In genomic region chr3:138526073-138526915, GRCm38 (mm10) we compare ENCODE assay signal across 8 mouse cellular contexts. TPM values are rescaled to one million over a fixed set of nuclear protein-coding genes. Genes with fewer than 3 reads are reported as not detected.
DNase-seq lines count a peak whose midpoint lies in the region; ATAC-seq lines count a peak whose summit lies in the region.

TSS of gene Eif4e (plus strand) at chr3:138526179.

- peak within 1 kb of the TSS; percentile 76 for H3K9ac ChIP-seq in embryonic facial prominence, embryonic 14.5 days (ENCODE audit: low read depth, low read length)
- peak within 1 kb of the TSS; percentile 59 for H3K9ac ChIP-seq in limb, embryonic 15.5 days
- peak within 1 kb of the TSS; percentile 62 for H3K9ac ChIP-seq in midbrain, embryonic 16.5 days (ENCODE audit: low read depth, low read length)
- peak within 1 kb of the TSS; percentile 31; the same call in 1 of the 2 replicates for H3K9ac ChIP-seq in stomach, embryonic 14.5 days (replicated peaks; ENCODE audit: low read depth, low read length)

- peak within 1 kb of the TSS; percentile 97 for H3K4me3 ChIP-seq in embryonic facial prominence, embryonic 14.5 days (ENCODE audit: low read depth, low read length)
- peak within 1 kb of the TSS; percentile 99 for H3K4me3 ChIP-seq in limb, embryonic 15.5 days
- H3K4me3 ChIP-seq in midbrain, embryonic 16.5 days (ENCODE audit: low read depth, low read length), result peak within 1 kb of the TSS; percentile 97
- peak within 1 kb of the TSS; percentile 92 for H3K4me3 ChIP-seq in stomach, embryonic 14.5 days (ENCODE audit: low read depth, low read length)

- WGBS in embryonic facial prominence, embryonic 14.5 days, result 2% methylated on average over 39 of the region's 39 CpGs
- WGBS in limb, embryonic 15.5 days, result 4% methylated on average over 39 of the region's 39 CpGs
- WGBS in midbrain, embryonic 16.5 days, result 3% methylated on average over 39 of the region's 39 CpGs
- 2% methylated on average over 39 of the region's 39 CpGs for WGBS in stomach, embryonic 14.5 days

- no peaks in the 10 kb centered on the region for H3K9me3 ChIP-seq in embryonic facial prominence, embryonic 14.5 days (ENCODE audit: control insufficient read depth, low read length)
- H3K9me3 ChIP-seq in limb, embryonic 15.5 days, result no peaks in the 10 kb centered on the region
- H3K9me3 ChIP-seq in midbrain, embryonic 16.5 days (replicated peaks; ENCODE audit: control insufficient read depth, low read length, poor library complexity, severe bottlenecking), result no peaks in the 10 kb centered on the region
- no peaks in the 10 kb centered on the region for H3K9me3 ChIP-seq in stomach, embryonic 14.5 days (ENCODE audit: control insufficient read depth, low read depth, low read length)

- H3K27ac ChIP-seq in embryonic facial prominence, embryonic 14.5 days (replicated peaks; ENCODE audit: low read depth, low read length), result peak within 1 kb of the TSS; percentile 96
- peak within 1 kb of the TSS; percentile 97 for H3K27ac ChIP-seq in limb, embryonic 15.5 days
- H3K27ac ChIP-seq in midbrain, embryonic 16.5 days (ENCODE audit: low read length), result peak within 1 kb of the TSS; percentile 72; the same call in 1 of the 2 replicates
- H3K27ac ChIP-seq in stomach, embryonic 14.5 days (ENCODE audit: low read length), result peak within 1 kb of the TSS; percentile 85

- peaks cover 30% of the 10 kb centered on the region for H3K4me1 ChIP-seq in embryonic facial prominence, embryonic 14.5 days (ENCODE audit: control insufficient read depth, insufficient read depth, low read length)
- H3K4me1 ChIP-seq in limb, embryonic 15.5 days, result peaks cover 19% of the 10 kb centered on the region
- peaks cover 18% of the 10 kb centered on the region for H3K4me1 ChIP-seq in midbrain, embryonic 16.5 days (ENCODE audit: control insufficient read depth, insufficient read depth, low read length)
- H3K4me1 ChIP-seq in stomach, embryonic 14.5 days (ENCODE audit: control insufficient read depth, insufficient read depth, low read length), result peaks cover 21% of the 10 kb centered on the region

- no peaks in the 10 kb centered on the region for H3K27me3 ChIP-seq in embryonic facial prominence, embryonic 14.5 days (replicated peaks; ENCODE audit: control insufficient read depth, insufficient read depth, low read length)
- no peaks in the 10 kb centered on the region for H3K27me3 ChIP-seq in limb, embryonic 15.5 days
- H3K27me3 ChIP-seq in midbrain, embryonic 16.5 days (ENCODE audit: control insufficient read depth, insufficient read depth, low read depth, low read length), result no peaks in the 10 kb centered on the region
- H3K27me3 ChIP-seq in stomach, embryonic 14.5 days (ENCODE audit: control insufficient read depth, insufficient read depth, low read length), result no peaks in the 10 kb centered on the region

- no peaks in the 10 kb centered on the region for H3K36me3 ChIP-seq in embryonic facial prominence, embryonic 14.5 days (ENCODE audit: control insufficient read depth, insufficient read depth, low read length)
- H3K36me3 ChIP-seq in limb, embryonic 15.5 days, result no peaks in the 10 kb centered on the region
- no peaks in the 10 kb centered on the region for H3K36me3 ChIP-seq in midbrain, embryonic 16.5 days (ENCODE audit: control insufficient read depth, insufficient read depth, low read length)
- no peaks in the 10 kb centered on the region for H3K36me3 ChIP-seq in stomach, embryonic 14.5 days (ENCODE audit: control insufficient read depth, insufficient read depth, low read length)

- peak within 1 kb of the TSS; percentile 68 for H3K4me2 ChIP-seq in embryonic facial prominence, embryonic 14.5 days (ENCODE audit: low read depth, low read length)
- peak within 1 kb of the TSS; percentile 81 for H3K4me2 ChIP-seq in limb, embryonic 15.5 days
- peak within 1 kb of the TSS; percentile 91 for H3K4me2 ChIP-seq in midbrain, embryonic 16.5 days (ENCODE audit: low read length)
- peak within 1 kb of the TSS; percentile 49 for H3K4me2 ChIP-seq in stomach, embryonic 14.5 days (replicated peaks; ENCODE audit: low read depth, low read length)

- DNase-seq in left cerebral cortex, adult 18-20 months (ENCODE audit: low spot score in 2 of 2), result peak in 1 of 2 experiments; percentile 12
- DNase-seq in left cerebral cortex, adult 11 months (ENCODE audit: low spot score), result no peak
- peak; percentile 37 for DNase-seq in embryonic facial prominence, embryonic 14.5 days (ENCODE audit: low spot score)
- DNase-seq in heart, adult 8-10 months (ENCODE audit: low spot score), result peak; percentile 59
- peak; percentile 74 to 84 for DNase-seq in kidney, adult 8-10 months

- ATAC-seq in embryonic facial prominence, embryonic 14.5 days (ENCODE audit: low read depth), result peak; percentile 19; the same call in 1 of the 2 replicates
- ATAC-seq in limb, embryonic 15.5 days (ENCODE audit: insufficient number of reproducible peaks, low FRiP score, low TSS enrichment, low read depth), result peak; percentile 31; the same call in 1 of the 2 replicates
- ATAC-seq in midbrain, embryonic 16.5 days, result peak; percentile 41
- ATAC-seq in stomach, embryonic 14.5 days (ENCODE audit: insufficient number of reproducible peaks, insufficient read depth, low FRiP score, low read depth), result peak; percentile 33

RNA-seq across cellular contexts. Expression of gene Eif4e, which starts in this region (rescaled TPM):
- 100 to 1,000 TPM; 189 to 215 TPM for total RNA-seq in left cerebral cortex, adult 18-20 months (2021)
- 333 and 352 TPM in 2 replicates for polyA plus RNA-seq in embryonic facial prominence, embryonic 14.5 days (2014; fragmentation: Nextera tagmentation; extraction: Ambion mirVana)
- 100 to 1,000 TPM; 177 to 243 (median 205) TPM for total RNA-seq in heart, adult 8-10 months (2022)
- polyA plus RNA-seq in limb, embryonic 15.5 days (2015; fragmentation: Nextera tagmentation; extraction: Ambion mirVana), result 297 and 325 TPM in 2 replicates
- 352 and 365 TPM in 2 replicates for polyA plus RNA-seq in midbrain, embryonic 16.5 days (2015; fragmentation: Nextera tagmentation; extraction: Ambion mirVana)
- polyA plus RNA-seq in stomach, embryonic 14.5 days (2014; fragmentation: Nextera tagmentation; extraction: Ambion mirVana), result 343 and 347 TPM in 2 replicates
